Mouse (Mus musculus): Measurements from ENCODE around the gene Pla2g16. TPM values are rescaled to one million over a fixed set of nuclear protein-coding genes. Genes with fewer than 3 reads are reported as not detected.
A peak's percentile ranks its signal among the peaks of the same experiment; 100 is the strongest.

Pla2g16 gene
- polyA plus RNA-seq, 1 experiment, result 2.1 TPM

DNA sequence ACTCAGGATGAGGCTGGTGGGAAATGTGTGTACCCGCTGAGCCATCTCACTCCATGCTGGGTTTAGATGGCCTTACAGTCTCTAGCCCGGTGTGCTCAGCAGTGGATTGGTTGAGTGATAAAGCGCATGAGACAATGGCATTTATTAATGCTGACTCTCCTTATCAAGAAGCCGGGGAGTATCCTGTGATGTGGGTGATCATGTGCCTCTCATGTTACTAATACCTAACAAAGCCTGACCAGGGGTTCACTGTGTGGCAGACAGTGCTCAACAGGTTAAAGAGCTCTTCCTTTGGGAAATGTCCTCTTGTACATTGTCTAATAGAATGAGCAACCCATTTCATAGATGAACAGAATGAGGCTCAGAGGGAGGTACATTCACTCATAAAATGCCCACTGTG lies 2.4 kb upstream of the Pla2g16 start:
- no peak overlapping the region for H3K27ac ChIP-seq (ENCODE audit: control insufficient read depth, insufficient read depth, low read depth, low read length)
- H3K4me1 ChIP-seq (ENCODE audit: control insufficient read depth, insufficient read depth, low read length), result no peaks in the 10 kb centered on the region; the same call in 1 of the 2 replicates
- no peaks in the 10 kb centered on the region for H3K27me3 ChIP-seq (ENCODE audit: control insufficient read depth, insufficient read depth, low read length)
- H3K36me3 ChIP-seq (ENCODE audit: control insufficient read depth, insufficient read depth, low read length), result no peaks in the 10 kb centered on the region
- H3K4me3 ChIP-seq (ENCODE audit: control insufficient read depth, low read depth, low read length), result no peak overlapping the region
- TF ChIP-seq CTCF (IDR thresholded peaks at IDR 0.05; ENCODE audit: control insufficient read depth, insufficient read depth, insufficient replicate concordance, low read depth, low read length) (no peak), POLR2A (IDR thresholded peaks at IDR 0.05; ENCODE audit: control insufficient read depth, low read depth, low read length) (no peak)

DNA sequence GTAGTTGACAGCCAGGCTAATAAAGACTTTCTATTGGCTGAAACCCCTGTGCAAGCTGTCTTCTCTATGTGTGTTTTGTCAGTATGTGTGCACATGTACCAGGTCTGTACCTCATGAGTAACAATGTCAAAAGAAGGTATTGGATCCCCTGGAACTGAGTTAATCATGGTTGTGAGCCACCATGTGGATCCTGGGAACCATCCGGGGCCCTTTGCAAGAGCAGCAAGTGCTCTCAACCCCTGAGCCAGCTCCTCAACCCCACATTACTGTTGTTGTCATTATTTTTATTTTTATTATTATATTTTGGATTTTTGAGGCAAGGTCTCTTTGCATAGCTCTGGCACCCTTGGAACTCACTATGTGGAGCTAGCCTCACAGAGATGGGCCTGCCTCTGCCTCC lies 618 bp upstream of the Pla2g16 start:
- Histone ChIP-seq H3K4me1 (ENCODE audit: control insufficient read depth, insufficient read depth, low read length) (no peaks in the 10 kb centered on the region; the same call in 1 of the 2 replicates), H3K27me3 (ENCODE audit: control insufficient read depth, insufficient read depth, low read length) (no peaks in the 10 kb centered on the region), H3K36me3 (ENCODE audit: control insufficient read depth, insufficient read depth, low read length) (no peaks in the 10 kb centered on the region), H3K27ac (ENCODE audit: control insufficient read depth, insufficient read depth, low read depth, low read length) (no peak overlapping the region), H3K4me3 (ENCODE audit: control insufficient read depth, low read depth, low read length) (no peak overlapping the region)
- TF ChIP-seq POLR2A (IDR thresholded peaks at IDR 0.05; ENCODE audit: control insufficient read depth, low read depth, low read length) (no peak), CTCF (IDR thresholded peaks at IDR 0.05; ENCODE audit: control insufficient read depth, insufficient read depth, insufficient replicate concordance, low read depth, low read length) (no peak)

- peak overlapping the region; percentile 63 for H3K4me3 ChIP-seq (ENCODE audit: control insufficient read depth, low read depth, low read length)
- H3K36me3 ChIP-seq (ENCODE audit: control insufficient read depth, insufficient read depth, low read length), result no peaks in the 10 kb centered on the region
- no peaks in the 10 kb centered on the region; the same call in 1 of the 2 replicates for H3K4me1 ChIP-seq (ENCODE audit: control insufficient read depth, insufficient read depth, low read length)
- no peak overlapping the region for H3K27ac ChIP-seq (ENCODE audit: control insufficient read depth, insufficient read depth, low read depth, low read length)
- no peak for TF ChIP-seq CTCF (IDR thresholded peaks at IDR 0.05; ENCODE audit: control insufficient read depth, insufficient read depth, insufficient replicate concordance, low read depth, low read length)
- no peak for TF ChIP-seq POLR2A (IDR thresholded peaks at IDR 0.05; ENCODE audit: control insufficient read depth, low read depth, low read length)
- H3K27me3 ChIP-seq (ENCODE audit: control insufficient read depth, insufficient read depth, low read length), result no peaks in the 10 kb centered on the region
Measured at GRCm38 (mm10) chr19:7557844-7558243, 585 bp downstream of the Pla2g16 start.

DNA sequence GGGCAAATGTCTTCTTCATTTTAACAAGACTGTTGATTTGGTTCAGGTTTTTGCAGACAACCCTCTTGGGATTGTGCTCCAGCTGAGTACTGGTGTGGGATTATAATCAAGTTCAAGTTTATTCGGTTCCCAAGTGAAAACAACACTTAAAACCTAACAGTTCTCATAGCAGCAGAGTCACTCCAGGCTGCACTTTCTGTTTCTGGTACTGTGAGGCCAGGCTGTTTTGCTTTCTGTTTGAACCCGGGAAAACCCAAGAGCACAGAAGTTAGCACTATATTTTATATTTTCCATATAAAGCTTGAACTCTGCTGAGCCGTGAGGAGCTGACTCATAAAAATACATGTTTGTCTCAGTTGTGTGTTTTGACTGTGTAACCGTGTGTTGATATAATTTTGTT lies 1.4 kb downstream of the Pla2g16 start:
- no peak overlapping the region for H3K27ac ChIP-seq (ENCODE audit: control insufficient read depth, insufficient read depth, low read depth, low read length)
- H3K36me3 ChIP-seq (ENCODE audit: control insufficient read depth, insufficient read depth, low read length), result no peaks in the 10 kb centered on the region
- no peaks in the 10 kb centered on the region for H3K27me3 ChIP-seq (ENCODE audit: control insufficient read depth, insufficient read depth, low read length)
- TF ChIP-seq CTCF (IDR thresholded peaks at IDR 0.05; ENCODE audit: control insufficient read depth, insufficient read depth, insufficient replicate concordance, low read depth, low read length), result no peak
- H3K4me3 ChIP-seq (ENCODE audit: control insufficient read depth, low read depth, low read length), result no peak overlapping the region
- no peaks in the 10 kb centered on the region; the same call in 1 of the 2 replicates for H3K4me1 ChIP-seq (ENCODE audit: control insufficient read depth, insufficient read depth, low read length)

GRCm38 (mm10) chr19:7559986-7560385 lies 2.7 kb downstream of the Pla2g16 start:
- no peak for TF ChIP-seq CTCF (IDR thresholded peaks at IDR 0.05; ENCODE audit: control insufficient read depth, insufficient read depth, insufficient replicate concordance, low read depth, low read length)
- no peak for TF ChIP-seq POLR2A (IDR thresholded peaks at IDR 0.05; ENCODE audit: control insufficient read depth, low read depth, low read length)
- Histone ChIP-seq H3K4me3 (ENCODE audit: control insufficient read depth, low read depth, low read length) (no peak overlapping the region), H3K27ac (ENCODE audit: control insufficient read depth, insufficient read depth, low read depth, low read length) (no peak overlapping the region), H3K27me3 (ENCODE audit: control insufficient read depth, insufficient read depth, low read length) (no peaks in the 10 kb centered on the region), H3K36me3 (ENCODE audit: control insufficient read depth, insufficient read depth, low read length) (no peaks in the 10 kb centered on the region), H3K4me1 (ENCODE audit: control insufficient read depth, insufficient read depth, low read length) (no peaks in the 10 kb centered on the region; the same call in 1 of the 2 replicates)

- no peak for TF ChIP-seq CTCF (IDR thresholded peaks at IDR 0.05; ENCODE audit: control insufficient read depth, insufficient read depth, insufficient replicate concordance, low read depth, low read length)
- no peak for TF ChIP-seq POLR2A (IDR thresholded peaks at IDR 0.05; ENCODE audit: control insufficient read depth, low read depth, low read length)
Measured at GRCm38 (mm10) chr19:7561456-7561855, 4.2 kb downstream of the Pla2g16 start.

DNA sequence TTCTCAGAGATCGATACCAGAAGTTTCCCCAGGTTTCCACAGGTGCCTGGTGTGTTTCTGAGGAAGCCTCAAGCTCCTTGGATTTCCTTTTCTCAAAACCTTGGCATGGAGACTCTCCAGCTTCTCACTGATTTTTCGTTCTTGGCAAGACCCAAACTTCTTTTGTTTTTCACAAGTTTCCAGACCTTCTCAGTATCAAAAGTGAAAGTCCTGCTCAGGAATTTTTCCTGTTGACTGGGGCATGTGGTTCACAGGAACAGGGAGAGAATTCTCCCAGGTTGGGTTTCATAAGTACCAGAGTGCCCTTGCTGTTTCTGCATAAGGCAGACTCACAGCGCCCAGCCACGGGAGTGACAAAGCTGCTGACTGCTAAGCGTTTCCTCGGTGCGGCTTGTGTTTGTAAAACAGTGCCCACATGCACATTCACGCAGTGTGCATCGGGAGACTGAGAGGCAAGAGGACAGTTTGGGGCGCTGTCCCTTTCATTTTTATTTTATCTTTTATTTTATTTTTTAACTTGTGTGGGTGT lies 5.4 kb downstream of the Pla2g16 start:
- no peaks in the 10 kb centered on the region for H3K27me3 ChIP-seq (ENCODE audit: control insufficient read depth, insufficient read depth, low read length)
- no peaks in the 10 kb centered on the region for H3K36me3 ChIP-seq (ENCODE audit: control insufficient read depth, insufficient read depth, low read length)
- H3K4me3 ChIP-seq (ENCODE audit: control insufficient read depth, low read depth, low read length), result no peak overlapping the region
- H3K27ac ChIP-seq (ENCODE audit: control insufficient read depth, insufficient read depth, low read depth, low read length), result no peak overlapping the region
- H3K4me1 ChIP-seq (ENCODE audit: control insufficient read depth, insufficient read depth, low read length), result no peaks in the 10 kb centered on the region
- TF ChIP-seq POLR2A (IDR thresholded peaks at IDR 0.05; ENCODE audit: control insufficient read depth, low read depth, low read length) (no peak), CTCF (IDR thresholded peaks at IDR 0.05; ENCODE audit: control insufficient read depth, insufficient read depth, insufficient replicate concordance, low read depth, low read length) (no peak)

More at GRCm38 (mm10) chr19:7561456-7561855, 4.2 kb downstream of the Pla2g16 start:
- Histone ChIP-seq H3K27me3 (ENCODE audit: control insufficient read depth, insufficient read depth, low read length) (no peaks in the 10 kb centered on the region), H3K4me1 (ENCODE audit: control insufficient read depth, insufficient read depth, low read length) (no peaks in the 10 kb centered on the region; the same call in 1 of the 2 replicates), H3K4me3 (ENCODE audit: control insufficient read depth, low read depth, low read length) (no peak overlapping the region), H3K36me3 (ENCODE audit: control insufficient read depth, insufficient read depth, low read length) (no peaks in the 10 kb centered on the region), H3K27ac (ENCODE audit: control insufficient read depth, insufficient read depth, low read depth, low read length) (no peak overlapping the region; the same call in 1 of the 2 replicates)
